Mouse (Mus musculus): ENCODE data around the gene Tango6. TPM values are rescaled to one million over a fixed set of nuclear protein-coding genes. Genes with fewer than 3 reads are reported as not detected.
A peak's percentile ranks its signal among the peaks of the same experiment; 100 is the strongest.
"Not testable (repeated sequence)": the region's sequence is repeated elsewhere in the genome, so short reads cannot be mapped to it uniquely, and the experiment has no call there.

Tango6 gene
- polyA plus RNA-seq, 1 experiment from 2014 or later: 6.1 TPM

GRCm38 (mm10) chr8:106774567-106775320, 91.9 kb downstream of the Tango6 start:
- Histone ChIP-seq H3K9ac (ENCODE audit: low read depth, low read length) (no peak overlapping the region), H3K27ac (ENCODE audit: low read length) (peak overlapping the region; percentile 55), H3K4me2 (ENCODE audit: low read length) (no peak overlapping the region), H3K4me3 (ENCODE audit: low read depth, low read length) (no peak overlapping the region), H3K4me1 (ENCODE audit: control insufficient read depth, insufficient read depth, low read length) (0 out of 2 replicates have a peak, but pooled peaks cover 3% of the 10 kb centered on the region), H3K27me3 (ENCODE audit: control insufficient read depth, insufficient read depth, low read depth, low read length) (no peaks in the 10 kb centered on the region), H3K9me3 (replicated peaks; ENCODE audit: control insufficient read depth, low read length, poor library complexity, severe bottlenecking) (no peaks in the 10 kb centered on the region), H3K36me3 (ENCODE audit: control insufficient read depth, insufficient read depth, low read length) (no peaks in the 10 kb centered on the region)
- no peak for ATAC-seq
- WGBS: 68% methylated on average over 8 of the region's 8 CpGs

- Histone ChIP-seq H3K9me3 (replicated peaks; ENCODE audit: control insufficient read depth, low read length, poor library complexity, severe bottlenecking) (no peaks in the 10 kb centered on the region), H3K27me3 (ENCODE audit: control insufficient read depth, insufficient read depth, low read depth, low read length) (no peaks in the 10 kb centered on the region), H3K4me3 (ENCODE audit: low read depth, low read length) (no peak overlapping the region), H3K4me2 (ENCODE audit: low read length) (no peak overlapping the region), H3K4me1 (ENCODE audit: control insufficient read depth, insufficient read depth, low read length) (no peaks in the 10 kb centered on the region), H3K36me3 (ENCODE audit: control insufficient read depth, insufficient read depth, low read length) (no peaks in the 10 kb centered on the region), H3K9ac (ENCODE audit: low read depth, low read length) (no peak overlapping the region), H3K27ac (ENCODE audit: low read length) (no peak overlapping the region)
- 55% methylated on average over 4 of the region's 4 CpGs for WGBS
- ATAC-seq: no peak
Measured at GRCm38 (mm10) chr8:106789623-106790022, 106.8 kb downstream of the Tango6 start.

- no peak for ATAC-seq
- H3K27me3 ChIP-seq (ENCODE audit: control insufficient read depth, insufficient read depth, low read depth, low read length): no peaks in the 10 kb centered on the region
- H3K4me1 ChIP-seq (ENCODE audit: control insufficient read depth, insufficient read depth, low read length): no peaks in the 10 kb centered on the region
- no peak overlapping the region for H3K4me2 ChIP-seq (ENCODE audit: low read length)
- no peaks in the 10 kb centered on the region for H3K9me3 ChIP-seq (replicated peaks; ENCODE audit: control insufficient read depth, low read length, poor library complexity, severe bottlenecking)
- WGBS: 98% methylated on average over 2 of the region's 2 CpGs
- H3K27ac ChIP-seq (ENCODE audit: low read length): no peak overlapping the region
- no peak overlapping the region for H3K4me3 ChIP-seq (ENCODE audit: low read depth, low read length)
- H3K9ac ChIP-seq (ENCODE audit: low read depth, low read length): no peak overlapping the region
- H3K36me3 ChIP-seq (ENCODE audit: control insufficient read depth, insufficient read depth, low read length): no peaks in the 10 kb centered on the region
Measured at GRCm38 (mm10) chr8:106794820-106795219, 112.0 kb downstream of the Tango6 start.

GRCm38 (mm10) chr8:106799821-106800220, 117.0 kb downstream of the Tango6 start:
- Histone ChIP-seq H3K4me1 (ENCODE audit: control insufficient read depth, insufficient read depth, low read length) (no peaks in the 10 kb centered on the region), H3K27me3 (ENCODE audit: control insufficient read depth, insufficient read depth, low read depth, low read length) (no peaks in the 10 kb centered on the region), H3K4me3 (ENCODE audit: low read depth, low read length) (no peak overlapping the region), H3K4me2 (ENCODE audit: low read length) (no peak overlapping the region), H3K9me3 (replicated peaks; ENCODE audit: control insufficient read depth, low read length, poor library complexity, severe bottlenecking) (no peaks in the 10 kb centered on the region), H3K36me3 (ENCODE audit: control insufficient read depth, insufficient read depth, low read length) (no peaks in the 10 kb centered on the region), H3K27ac (ENCODE audit: low read length) (no peak overlapping the region), H3K9ac (ENCODE audit: low read depth, low read length) (no peak overlapping the region)
- ATAC-seq: no peak
- 58% methylated on average over 1 of the region's 1 CpGs for WGBS

- Histone ChIP-seq H3K4me2 (ENCODE audit: low read length) (no peak overlapping the region), H3K4me1 (ENCODE audit: control insufficient read depth, insufficient read depth, low read length) (no peaks in the 10 kb centered on the region), H3K27me3 (ENCODE audit: control insufficient read depth, insufficient read depth, low read depth, low read length) (no peaks in the 10 kb centered on the region), H3K27ac (ENCODE audit: low read length) (no peak overlapping the region), H3K36me3 (ENCODE audit: control insufficient read depth, insufficient read depth, low read length) (no peaks in the 10 kb centered on the region), H3K9ac (ENCODE audit: low read depth, low read length) (no peak overlapping the region), H3K4me3 (ENCODE audit: low read depth, low read length) (no peak overlapping the region), H3K9me3 (replicated peaks; ENCODE audit: control insufficient read depth, low read length, poor library complexity, severe bottlenecking) (no peaks in the 10 kb centered on the region)
- no peak for ATAC-seq
- 95% methylated on average over 11 of the region's 11 CpGs for WGBS
Measured at GRCm38 (mm10) chr8:106801261-106801660, 118.4 kb downstream of the Tango6 start.

- H3K27ac ChIP-seq (ENCODE audit: low read length); H3K9ac ChIP-seq (ENCODE audit: low read depth, low read length); ATAC-seq; H3K4me3 ChIP-seq (ENCODE audit: low read depth, low read length); H3K4me2 ChIP-seq (ENCODE audit: low read length); H3K27me3 ChIP-seq (ENCODE audit: control insufficient read depth, insufficient read depth, low read depth, low read length); H3K4me1 ChIP-seq (ENCODE audit: control insufficient read depth, insufficient read depth, low read length); H3K36me3 ChIP-seq (ENCODE audit: control insufficient read depth, insufficient read depth, low read length); H3K9me3 ChIP-seq (replicated peaks; ENCODE audit: control insufficient read depth, low read length, poor library complexity, severe bottlenecking): not testable (repeated sequence)
- 81% methylated on average over 10 of the region's 12 CpGs for WGBS
Measured at GRCm38 (mm10) chr8:106802384-106803137, 119.7 kb downstream of the Tango6 start.

- WGBS: 95% methylated on average over 3 of the region's 3 CpGs
- Histone ChIP-seq H3K9ac (ENCODE audit: low read depth, low read length) (no peak overlapping the region), H3K4me1 (ENCODE audit: control insufficient read depth, insufficient read depth, low read length) (no peaks in the 10 kb centered on the region), H3K27me3 (ENCODE audit: control insufficient read depth, insufficient read depth, low read depth, low read length) (no peaks in the 10 kb centered on the region), H3K9me3 (replicated peaks; ENCODE audit: control insufficient read depth, low read length, poor library complexity, severe bottlenecking) (no peaks in the 10 kb centered on the region), H3K4me2 (ENCODE audit: low read length) (no peak overlapping the region), H3K36me3 (ENCODE audit: control insufficient read depth, insufficient read depth, low read length) (no peaks in the 10 kb centered on the region), H3K27ac (ENCODE audit: low read length) (no peak overlapping the region), H3K4me3 (ENCODE audit: low read depth, low read length) (no peak overlapping the region)
- no peak for ATAC-seq
Measured at GRCm38 (mm10) chr8:106805859-106806258, 123.0 kb downstream of the Tango6 start.

GRCm38 (mm10) chr8:106807461-106807860, 124.6 kb downstream of the Tango6 start:
- H3K9me3 ChIP-seq (replicated peaks; ENCODE audit: control insufficient read depth, low read length, poor library complexity, severe bottlenecking): no peaks in the 10 kb centered on the region
- no peaks in the 10 kb centered on the region for H3K36me3 ChIP-seq (ENCODE audit: control insufficient read depth, insufficient read depth, low read length)
- H3K4me1 ChIP-seq (ENCODE audit: control insufficient read depth, insufficient read depth, low read length): no peaks in the 10 kb centered on the region
- WGBS: 91% methylated on average over 4 of the region's 4 CpGs
- H3K4me3 ChIP-seq (ENCODE audit: low read depth, low read length): no peak overlapping the region
- no peak for ATAC-seq
- no peak overlapping the region for H3K4me2 ChIP-seq (ENCODE audit: low read length)
- H3K9ac ChIP-seq (ENCODE audit: low read depth, low read length): no peak overlapping the region
- no peak overlapping the region for H3K27ac ChIP-seq (ENCODE audit: low read length)
- no peaks in the 10 kb centered on the region for H3K27me3 ChIP-seq (ENCODE audit: control insufficient read depth, insufficient read depth, low read depth, low read length)

GRCm38 (mm10) chr8:106809726-106810125, 126.9 kb downstream of the Tango6 start:
- ATAC-seq: no peak
- no peaks in the 10 kb centered on the region for H3K36me3 ChIP-seq (ENCODE audit: control insufficient read depth, insufficient read depth, low read length)
- 22% methylated on average over 9 of the region's 9 CpGs for WGBS

More at GRCm38 (mm10) chr8:106809726-106810125, 126.9 kb downstream of the Tango6 start:
- Histone ChIP-seq H3K27ac (ENCODE audit: low read length) (no peak overlapping the region), H3K4me3 (ENCODE audit: low read depth, low read length) (no peak overlapping the region), H3K4me2 (ENCODE audit: low read length) (no peak overlapping the region), H3K9ac (ENCODE audit: low read depth, low read length) (no peak overlapping the region), H3K4me1 (ENCODE audit: control insufficient read depth, insufficient read depth, low read length) (no peaks in the 10 kb centered on the region), H3K27me3 (ENCODE audit: control insufficient read depth, insufficient read depth, low read depth, low read length) (no peaks in the 10 kb centered on the region), H3K9me3 (replicated peaks; ENCODE audit: control insufficient read depth, low read length, poor library complexity, severe bottlenecking) (no peaks in the 10 kb centered on the region)
